ENCODE assay signal across 20 mouse cellular contexts in the genomic region with DNA sequence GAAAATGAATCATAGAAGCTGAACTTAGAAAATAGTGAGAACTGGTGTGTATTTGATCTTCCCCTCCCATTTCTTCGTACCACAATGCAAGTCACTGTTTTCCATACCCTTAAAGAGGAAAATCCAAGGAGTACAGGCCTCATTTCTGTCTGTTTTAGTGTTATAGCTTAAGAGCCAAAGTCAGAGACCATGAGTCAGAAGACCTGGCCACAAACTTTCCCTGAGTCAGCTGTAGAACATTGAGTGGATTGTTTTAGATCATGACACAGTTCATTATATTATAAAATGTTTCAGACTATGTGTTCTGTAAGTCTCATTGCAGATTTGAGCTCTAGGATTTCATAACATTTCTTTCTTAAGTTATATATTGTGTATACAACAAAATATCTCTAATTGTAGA. TPM values are rescaled to one million over a fixed set of nuclear protein-coding genes. Genes with fewer than 3 reads are reported as not detected.
"Had no signal": no experiment of that assay in that cellular context is flagged by ENCODE, and none has a peak within 500 bp of the region (broad histone marks: within the 10 kb centered on the region; RNA-seq: fewer than 3 reads in every experiment).

No protein-coding gene starts in this region.

- H3K4me1 ChIP-seq: lung, embryonic 15.5 days; midbrain, embryonic 10.5 days; midbrain, embryonic 13.5 days; midbrain, embryonic 15.5 days; neural tube, embryonic 13.5 days; neural tube, embryonic 15.5 days had no signal

- DNase-seq: lung, adult 2 months; lung, postnatal 14 days; lung, postnatal 36 days; right cerebral cortex, postnatal 25 days; right cerebral cortex, postnatal 4 days; spleen, adult 18-20 months; thymus, adult 18-20 months; thymus, postnatal 14 days; thymus, postnatal 36 days had no signal

- H3K27ac ChIP-seq: liver, embryonic 14.5 days; lung, embryonic 15.5 days; macrophage; midbrain, embryonic 10.5 days; midbrain, embryonic 13.5 days; midbrain, embryonic 15.5 days; neural tube, embryonic 13.5 days; neural tube, embryonic 15.5 days had no signal

- H3K27me3 ChIP-seq: lung, embryonic 15.5 days; midbrain, embryonic 13.5 days; midbrain, embryonic 15.5 days; neural tube, embryonic 13.5 days; neural tube, embryonic 15.5 days had no signal

- H3K36me3 ChIP-seq: lung, embryonic 15.5 days; midbrain, embryonic 10.5 days; midbrain, embryonic 13.5 days; midbrain, embryonic 15.5 days; neural tube, embryonic 13.5 days; neural tube, embryonic 15.5 days had no signal

- H3K4me3 ChIP-seq: lung, embryonic 15.5 days; midbrain, embryonic 10.5 days; midbrain, embryonic 13.5 days; midbrain, embryonic 15.5 days; neural tube, embryonic 13.5 days; neural tube, embryonic 15.5 days had no signal

- H3K9ac ChIP-seq: liver, embryonic 14.5 days; lung, embryonic 15.5 days; midbrain, embryonic 13.5 days; midbrain, embryonic 15.5 days; neural tube, embryonic 13.5 days; neural tube, embryonic 15.5 days had no signal

- ATAC-seq: lung, postnatal 0 days; midbrain, embryonic 13.5 days; midbrain, embryonic 15.5 days had no signal

- H3K4me2 ChIP-seq: lung, embryonic 15.5 days; midbrain, embryonic 13.5 days; midbrain, embryonic 15.5 days; neural tube, embryonic 13.5 days; neural tube, embryonic 15.5 days had no signal

- H3K9me3 ChIP-seq: lung, embryonic 15.5 days; midbrain, embryonic 10.5 days; midbrain, embryonic 13.5 days; midbrain, embryonic 15.5 days; neural tube, embryonic 13.5 days; neural tube, embryonic 15.5 days had no signal

RNA-seq across cellular contexts. Expression of a gene that starts 22.1 kb away (rescaled TPM):
- total RNA-seq: megakaryocyte progenitor cell, adult 5-6 weeks; megakaryocyte-erythroid progenitor cell, adult 5-6 weeks had no signal
